Mouse (Mus musculus): ENCODE data around the gene C1qa. TPM values are rescaled to one million over a fixed set of nuclear protein-coding genes. Genes with fewer than 3 reads are reported as not detected.

C1qa gene
- 16.8 and 24.6 TPM in 2 replicates for polyA plus RNA-seq (2015; fragmentation: Nextera tagmentation; extraction: Ambion mirVana)

- Histone ChIP-seq H3K4me1 (replicated peaks; ENCODE audit: control insufficient read depth, insufficient read depth, low read length) (peaks cover 4% of the 10 kb centered on the region; the same call in 1 of the 2 replicates), H3K27ac (ENCODE audit: low read length) (no peak within 1 kb of the TSS), H3K4me2 (ENCODE audit: low read length) (no peak within 1 kb of the TSS), H3K9ac (replicated peaks; ENCODE audit: low read depth, low read length) (no peak within 1 kb of the TSS), H3K9me3 (ENCODE audit: control insufficient read depth, low read length) (no peaks in the 10 kb centered on the region), H3K36me3 (ENCODE audit: control insufficient read depth, insufficient read depth) (no peaks in the 10 kb centered on the region), H3K27me3 (replicated peaks; ENCODE audit: control insufficient read depth, insufficient read depth, low read length) (peaks cover 20% of the 10 kb centered on the region), H3K4me3 (replicated peaks; ENCODE audit: low read length) (no peak within 1 kb of the TSS)
- no peak for ATAC-seq
- 79% methylated on average over 9 of the region's 9 CpGs for WGBS
Measured at GRCm38 (mm10) chr4:136898637-136899036, at the start of gene C1qa. Gene C1qa (minus strand): TSS chr4:136898803.

- Histone ChIP-seq H3K27me3 (replicated peaks; ENCODE audit: control insufficient read depth, insufficient read depth, low read length) (0 out of 2 replicates have a peak, but pooled peaks cover 2% of the 10 kb centered on the region), H3K36me3 (ENCODE audit: control insufficient read depth, insufficient read depth) (no peaks in the 10 kb centered on the region), H3K9ac (replicated peaks; ENCODE audit: low read depth, low read length) (no peak overlapping the region), H3K4me3 (replicated peaks; ENCODE audit: low read length) (no peak overlapping the region), H3K27ac (ENCODE audit: low read length) (no peak overlapping the region), H3K4me2 (ENCODE audit: low read length) (no peak overlapping the region), H3K4me1 (replicated peaks; ENCODE audit: control insufficient read depth, insufficient read depth, low read length) (peaks cover 16% of the 10 kb centered on the region), H3K9me3 (ENCODE audit: control insufficient read depth, low read length) (no peaks in the 10 kb centered on the region)
- 70% methylated on average over 17 of the region's 17 CpGs for WGBS
- no peak for ATAC-seq
Measured at GRCm38 (mm10) chr4:136945397-136945796, 46.8 kb upstream of the C1qa start.

- Histone ChIP-seq H3K9me3 (ENCODE audit: control insufficient read depth, low read length) (no peaks in the 10 kb centered on the region), H3K27me3 (replicated peaks; ENCODE audit: control insufficient read depth, insufficient read depth, low read length) (0 out of 2 replicates have a peak, but pooled peaks cover 2% of the 10 kb centered on the region), H3K4me3 (replicated peaks; ENCODE audit: low read length) (no peak overlapping the region), H3K27ac (ENCODE audit: low read length) (no peak overlapping the region), H3K9ac (replicated peaks; ENCODE audit: low read depth, low read length) (no peak overlapping the region), H3K4me2 (ENCODE audit: low read length) (no peak overlapping the region), H3K4me1 (replicated peaks; ENCODE audit: control insufficient read depth, insufficient read depth, low read length) (peaks cover 16% of the 10 kb centered on the region), H3K36me3 (ENCODE audit: control insufficient read depth, insufficient read depth) (no peaks in the 10 kb centered on the region)
- WGBS = 73% methylated on average over 11 of the region's 11 CpGs
- ATAC-seq = no peak; the same call in 1 of the 2 replicates
Measured at GRCm38 (mm10) chr4:136944558-136945350, 46.2 kb upstream of the C1qa start.

GRCm38 (mm10) chr4:136943175-136943574 lies 44.6 kb upstream of the C1qa start:
- WGBS = 28% methylated on average over 13 of the region's 13 CpGs
- 0 out of 2 replicates have a peak, but pooled peaks cover 2% of the 10 kb centered on the region for H3K27me3 ChIP-seq (replicated peaks; ENCODE audit: control insufficient read depth, insufficient read depth, low read length)
- H3K4me2 ChIP-seq (ENCODE audit: low read length) = no peak overlapping the region
- no peaks in the 10 kb centered on the region for H3K36me3 ChIP-seq (ENCODE audit: control insufficient read depth, insufficient read depth)
- H3K27ac ChIP-seq (ENCODE audit: low read length) = no peak overlapping the region
- H3K9ac ChIP-seq (replicated peaks; ENCODE audit: low read depth, low read length) = no peak overlapping the region
- no peaks in the 10 kb centered on the region for H3K9me3 ChIP-seq (ENCODE audit: control insufficient read depth, low read length)
- ATAC-seq = no peak
- no peak overlapping the region for H3K4me3 ChIP-seq (replicated peaks; ENCODE audit: low read length)
- peaks cover 16% of the 10 kb centered on the region for H3K4me1 ChIP-seq (replicated peaks; ENCODE audit: control insufficient read depth, insufficient read depth, low read length)

GRCm38 (mm10) chr4:136942761-136943160 lies 44.2 kb upstream of the C1qa start:
- 0 out of 2 replicates have a peak, but pooled peaks cover 2% of the 10 kb centered on the region for H3K27me3 ChIP-seq (replicated peaks; ENCODE audit: control insufficient read depth, insufficient read depth, low read length)
- no peaks in the 10 kb centered on the region for H3K36me3 ChIP-seq (ENCODE audit: control insufficient read depth, insufficient read depth)
- no peak overlapping the region for H3K9ac ChIP-seq (replicated peaks; ENCODE audit: low read depth, low read length)
- no peak for ATAC-seq
- WGBS = 25% methylated on average over 18 of the region's 18 CpGs
- H3K9me3 ChIP-seq (ENCODE audit: control insufficient read depth, low read length) = no peaks in the 10 kb centered on the region
- no peak overlapping the region for H3K4me3 ChIP-seq (replicated peaks; ENCODE audit: low read length)
- peaks cover 16% of the 10 kb centered on the region for H3K4me1 ChIP-seq (replicated peaks; ENCODE audit: control insufficient read depth, insufficient read depth, low read length)
- H3K27ac ChIP-seq (ENCODE audit: low read length) = no peak overlapping the region
- no peak overlapping the region for H3K4me2 ChIP-seq (ENCODE audit: low read length)

- WGBS = 84% methylated on average over 5 of the region's 5 CpGs
- no peaks in the 10 kb centered on the region for H3K36me3 ChIP-seq (ENCODE audit: control insufficient read depth, insufficient read depth)
- no peak for ATAC-seq
- no peaks in the 10 kb centered on the region for H3K9me3 ChIP-seq (ENCODE audit: control insufficient read depth, low read length)
- no peaks in the 10 kb centered on the region for H3K27me3 ChIP-seq (replicated peaks; ENCODE audit: control insufficient read depth, insufficient read depth, low read length)
- no peak overlapping the region for H3K27ac ChIP-seq (ENCODE audit: low read length)
- no peak overlapping the region for H3K4me3 ChIP-seq (replicated peaks; ENCODE audit: low read length)
- no peak overlapping the region for H3K9ac ChIP-seq (replicated peaks; ENCODE audit: low read depth, low read length)
- peaks cover 7% of the 10 kb centered on the region for H3K4me1 ChIP-seq (replicated peaks; ENCODE audit: control insufficient read depth, insufficient read depth, low read length)
- H3K4me2 ChIP-seq (ENCODE audit: low read length) = no peak overlapping the region
Measured at GRCm38 (mm10) chr4:136937935-136938334, 39.3 kb upstream of the C1qa start.

GRCm38 (mm10) chr4:136937344-136937743 lies 38.7 kb upstream of the C1qa start:
- Histone ChIP-seq H3K9ac (replicated peaks; ENCODE audit: low read depth, low read length) (no peak overlapping the region), H3K9me3 (ENCODE audit: control insufficient read depth, low read length) (no peaks in the 10 kb centered on the region), H3K4me3 (replicated peaks; ENCODE audit: low read length) (no peak overlapping the region), H3K4me1 (replicated peaks; ENCODE audit: control insufficient read depth, insufficient read depth, low read length) (0 out of 2 replicates have a peak, but pooled peaks cover 2% of the 10 kb centered on the region), H3K4me2 (ENCODE audit: low read length) (no peak overlapping the region), H3K27me3 (replicated peaks; ENCODE audit: control insufficient read depth, insufficient read depth, low read length) (no peaks in the 10 kb centered on the region), H3K36me3 (ENCODE audit: control insufficient read depth, insufficient read depth) (no peaks in the 10 kb centered on the region), H3K27ac (ENCODE audit: low read length) (no peak overlapping the region)
- WGBS = 80% methylated on average over 4 of the region's 4 CpGs
- ATAC-seq = no peak

GRCm38 (mm10) chr4:136934746-136935613 lies 36.4 kb upstream of the C1qa start:
- no peak overlapping the region for H3K4me3 ChIP-seq (replicated peaks; ENCODE audit: low read length)
- peak; percentile 72 for ATAC-seq
- 0 out of 2 replicates have a peak, but pooled peaks cover 2% of the 10 kb centered on the region for H3K4me1 ChIP-seq (replicated peaks; ENCODE audit: control insufficient read depth, insufficient read depth, low read length)
- H3K27ac ChIP-seq (ENCODE audit: low read length) = no peak overlapping the region
- 44% methylated on average over 18 of the region's 18 CpGs for WGBS
- H3K27me3 ChIP-seq (replicated peaks; ENCODE audit: control insufficient read depth, insufficient read depth, low read length) = no peaks in the 10 kb centered on the region
- no peak overlapping the region for H3K4me2 ChIP-seq (ENCODE audit: low read length)
- no peaks in the 10 kb centered on the region for H3K36me3 ChIP-seq (ENCODE audit: control insufficient read depth, insufficient read depth)
- no peak overlapping the region for H3K9ac ChIP-seq (replicated peaks; ENCODE audit: low read depth, low read length)
- H3K9me3 ChIP-seq (ENCODE audit: control insufficient read depth, low read length) = no peaks in the 10 kb centered on the region

GRCm38 (mm10) chr4:136930474-136930873 lies 31.9 kb upstream of the C1qa start:
- WGBS = 86% methylated on average over 8 of the region's 8 CpGs
- Histone ChIP-seq H3K4me2 (ENCODE audit: low read length) (no peak overlapping the region), H3K27ac (ENCODE audit: low read length) (no peak overlapping the region), H3K9ac (replicated peaks; ENCODE audit: low read depth, low read length) (no peak overlapping the region), H3K9me3 (ENCODE audit: control insufficient read depth, low read length) (no peaks in the 10 kb centered on the region), H3K4me1 (replicated peaks; ENCODE audit: control insufficient read depth, insufficient read depth, low read length) (0 out of 2 replicates have a peak, but pooled peaks cover 4% of the 10 kb centered on the region), H3K27me3 (replicated peaks; ENCODE audit: control insufficient read depth, insufficient read depth, low read length) (peaks cover 14% of the 10 kb centered on the region; the same call in 1 of the 2 replicates), H3K36me3 (ENCODE audit: control insufficient read depth, insufficient read depth) (no peaks in the 10 kb centered on the region), H3K4me3 (replicated peaks; ENCODE audit: low read length) (no peak overlapping the region)
- no peak for ATAC-seq
